Mouse (Mus musculus) kidney, embryonic 15.5 days (tissue): Measurements from ENCODE around the gene Ctrl. TPM values are rescaled to one million over a fixed set of nuclear protein-coding genes. Genes with fewer than 3 reads are reported as not detected.

Experiments
- ATAC-seq: fragments of 200-750 bp; cut with Nextera tagmentation; replicated peaks from 2 replicates; pipeline ENCODE4 v1.8.0; 2017; ENCODE audit warnings: moderate TSS enrichment; ENCODE audit not compliant: low FRiP score
- H3K27ac ChIP-seq: fragments of 300-500 bp; sonication (generic); 2 replicates; pipeline ENCODE4 v1.5.1; 2015; ENCODE audit warnings: mild to moderate bottlenecking, inconsistent platforms
- H3K27me3 ChIP-seq: fragments of 300-500 bp; sonication (generic); 2 replicates; pipeline ENCODE4 v1.6.1; 2015; ENCODE audit warnings: inconsistent platforms
- H3K36me3 ChIP-seq: fragments of 300-500 bp; sonication (generic); 2 replicates; pipeline ENCODE4 v1.6.1; 2015; ENCODE audit warnings: inconsistent platforms
- H3K4me1 ChIP-seq: fragments of 300-500 bp; sonication (generic); 2 replicates; pipeline ENCODE4 v1.6.1; 2015; ENCODE audit warnings: inconsistent platforms
- H3K4me2 ChIP-seq: fragments of 300-500 bp; sonication (generic); 2 replicates; pipeline ENCODE4 v1.6.1; 2015; ENCODE audit warnings: moderate library complexity, mild to moderate bottlenecking, inconsistent platforms
- H3K4me3 ChIP-seq: fragments of 300-500 bp; sonication (generic); replicated peaks from 2 replicates; pipeline ENCODE4 v1.5.1; 2015; ENCODE audit warnings: mild to moderate bottlenecking, inconsistent platforms
- H3K9ac ChIP-seq: fragments of 300-500 bp; sonication (generic); 2 replicates; pipeline ENCODE4 v1.6.1; 2015; ENCODE audit warnings: mild to moderate bottlenecking, inconsistent platforms
- H3K9me3 ChIP-seq: fragments of 300-500 bp; sonication (generic); replicated peaks from 2 replicates; pipeline ENCODE4 v1.6.1; 2016; ENCODE audit warnings: inconsistent platforms
- WGBS: fragments of 180-500 bp; shearing (Covaris S2); methylation state at CpG from one replicate; pipeline ENCODE4 v1.1.7; 2015; ENCODE audit warnings: mixed read lengths; 5-methylcytosine and 5-hydroxymethylcytosine counted together
- polyA plus RNA-seq: library from polyadenylated mRNA; unstranded; fragments of >200 nt; fragmentation: Nextera tagmentation; extraction: Ambion mirVana; gene quantifications from 2 replicates; pipeline ENCODE4 v1.2.1, GENCODE M21; 2015

The Ctrl gene
- polyA plus RNA-seq, 1 experiment from 2014 or later, result 1.7 TPM

GRCm38 (mm10) chr8:105961536-105961935 lies 27.9 kb upstream of the Ctrl start:
- 90% methylated on average over 10 of the region's 10 CpGs for WGBS
- Histone ChIP-seq H3K4me3 (no peak overlapping the region), H3K9me3 (no peaks in the 10 kb centered on the region), H3K36me3 (peaks cover 26% of the 10 kb centered on the region), H3K9ac (no peak overlapping the region), H3K27me3 (no peaks in the 10 kb centered on the region), H3K4me1 (peaks cover 26% of the 10 kb centered on the region), H3K27ac (no peak overlapping the region), H3K4me2 (no peak overlapping the region)
- no peak for ATAC-seq

- H3K27me3 ChIP-seq, result no peaks in the 10 kb centered on the region
- H3K9ac ChIP-seq, result no peak overlapping the region
- WGBS, result 79% methylated on average over 14 of the region's 14 CpGs
- no peak overlapping the region for H3K4me3 ChIP-seq
- no peaks in the 10 kb centered on the region for H3K9me3 ChIP-seq
- no peak overlapping the region for H3K4me2 ChIP-seq
- ATAC-seq, result no peak
- H3K4me1 ChIP-seq, result peaks cover 22% of the 10 kb centered on the region
- H3K27ac ChIP-seq, result no peak overlapping the region
- H3K36me3 ChIP-seq, result peaks cover 30% of the 10 kb centered on the region
Measured at GRCm38 (mm10) chr8:105961101-105961500, 27.4 kb upstream of the Ctrl start.

- WGBS, result 83% methylated on average over 7 of the region's 7 CpGs
- H3K9me3 ChIP-seq, result no peaks in the 10 kb centered on the region
- peaks cover 46% of the 10 kb centered on the region for H3K36me3 ChIP-seq
- H3K27me3 ChIP-seq, result no peaks in the 10 kb centered on the region
- H3K4me3 ChIP-seq, result no peak overlapping the region
- no peak overlapping the region for H3K4me2 ChIP-seq
- H3K9ac ChIP-seq, result no peak overlapping the region
- no peak for ATAC-seq
- H3K4me1 ChIP-seq, result peaks cover 9% of the 10 kb centered on the region
- no peak overlapping the region for H3K27ac ChIP-seq
Measured at GRCm38 (mm10) chr8:105959350-105959749, 25.7 kb upstream of the Ctrl start.

- no peak overlapping the region for H3K4me2 ChIP-seq
- no peaks in the 10 kb centered on the region for H3K9me3 ChIP-seq
- H3K4me3 ChIP-seq, result no peak overlapping the region
- no peak for ATAC-seq
- no peak overlapping the region for H3K9ac ChIP-seq
- WGBS, result 56% methylated on average over 3 of the region's 4 CpGs
- 0 out of 2 replicates have a peak, but pooled peaks cover 4% of the 10 kb centered on the region for H3K4me1 ChIP-seq
- H3K27ac ChIP-seq, result no peak overlapping the region
- H3K36me3 ChIP-seq, result peaks cover 61% of the 10 kb centered on the region
- H3K27me3 ChIP-seq, result no peaks in the 10 kb centered on the region
Measured at GRCm38 (mm10) chr8:105957813-105958212, 24.2 kb upstream of the Ctrl start.

GRCm38 (mm10) chr8:105956556-105956955 lies 22.9 kb upstream of the Ctrl start:
- no peaks in the 10 kb centered on the region for H3K9me3 ChIP-seq
- peaks cover 4% of the 10 kb centered on the region for H3K4me1 ChIP-seq
- no peak overlapping the region for H3K27ac ChIP-seq
- H3K4me2 ChIP-seq, result no peak overlapping the region
- peaks cover 72% of the 10 kb centered on the region for H3K36me3 ChIP-seq
- H3K9ac ChIP-seq, result no peak overlapping the region
- ATAC-seq, result no peak
- H3K4me3 ChIP-seq, result no peak overlapping the region
- H3K27me3 ChIP-seq, result no peaks in the 10 kb centered on the region
- 86% methylated on average over 4 of the region's 4 CpGs for WGBS

GRCm38 (mm10) chr8:105951057-105951659 lies 17.5 kb upstream of the Ctrl start:
- no peak overlapping the region for H3K9ac ChIP-seq
- no peaks in the 10 kb centered on the region for H3K27me3 ChIP-seq
- no peaks in the 10 kb centered on the region for H3K9me3 ChIP-seq
- no peak overlapping the region for H3K4me2 ChIP-seq
- peaks cover 90% of the 10 kb centered on the region for H3K36me3 ChIP-seq
- 44% methylated on average over 7 of the region's 7 CpGs for WGBS
- no peak overlapping the region for H3K4me3 ChIP-seq
- H3K27ac ChIP-seq, result peak overlapping the region; percentile 61
- H3K4me1 ChIP-seq, result peaks cover 25% of the 10 kb centered on the region
- ATAC-seq, result peak; percentile 79

GRCm38 (mm10) chr8:105949350-105949749 lies 15.7 kb upstream of the Ctrl start:
- H3K27ac ChIP-seq, result no peak overlapping the region
- H3K27me3 ChIP-seq, result no peaks in the 10 kb centered on the region
- no peak overlapping the region for H3K4me2 ChIP-seq
- 72% methylated on average over 10 of the region's 10 CpGs for WGBS
- H3K9me3 ChIP-seq, result no peaks in the 10 kb centered on the region
- peaks cover 25% of the 10 kb centered on the region for H3K4me1 ChIP-seq
- ATAC-seq, result no peak
- peaks cover 91% of the 10 kb centered on the region for H3K36me3 ChIP-seq
- H3K4me3 ChIP-seq, result no peak overlapping the region
- no peak overlapping the region for H3K9ac ChIP-seq

- no peak within 1 kb of the TSS for H3K4me3 ChIP-seq
- H3K36me3 ChIP-seq, result peaks cover 64% of the 10 kb centered on the region
- no peaks in the 10 kb centered on the region for H3K27me3 ChIP-seq
- H3K9ac ChIP-seq, result no peak within 1 kb of the TSS
- H3K4me2 ChIP-seq, result no peak within 1 kb of the TSS
- no peaks in the 10 kb centered on the region for H3K9me3 ChIP-seq
- H3K4me1 ChIP-seq, result peaks cover 4% of the 10 kb centered on the region
- WGBS, result 88% methylated on average over 8 of the region's 8 CpGs
- 0 out of 2 replicates have a peak, but pooled peaks have one; percentile 20 for ATAC-seq
- no peak within 1 kb of the TSS for H3K27ac ChIP-seq
Measured at GRCm38 (mm10) chr8:105943321-105943739, 9.7 kb upstream of the Ctrl start, which contains the start of gene Lcat. TSS of gene Lcat (minus strand) at chr8:105943382.

- WGBS, result 89% methylated on average over 5 of the region's 5 CpGs
- no peak for ATAC-seq
- Histone ChIP-seq H3K4me3 (no peak overlapping the region), H3K36me3 (peaks cover 56% of the 10 kb centered on the region), H3K9ac (no peak overlapping the region), H3K27ac (no peak overlapping the region), H3K9me3 (no peaks in the 10 kb centered on the region), H3K4me2 (no peak overlapping the region), H3K4me1 (peaks cover 10% of the 10 kb centered on the region), H3K27me3 (no peaks in the 10 kb centered on the region)
Measured at GRCm38 (mm10) chr8:105942542-105942941, 8.9 kb upstream of the Ctrl start.

- peaks cover 10% of the 10 kb centered on the region for H3K4me1 ChIP-seq
- H3K36me3 ChIP-seq, result peaks cover 51% of the 10 kb centered on the region
- no peak overlapping the region for H3K4me2 ChIP-seq
- H3K4me3 ChIP-seq, result no peak overlapping the region
- no peak overlapping the region for H3K27ac ChIP-seq
- no peak for ATAC-seq
- no peaks in the 10 kb centered on the region for H3K27me3 ChIP-seq
- H3K9me3 ChIP-seq, result no peaks in the 10 kb centered on the region
- WGBS, result 95% methylated on average over 11 of the region's 11 CpGs
- H3K9ac ChIP-seq, result no peak overlapping the region
Measured at GRCm38 (mm10) chr8:105942026-105942425, 8.4 kb upstream of the Ctrl start.

GRCm38 (mm10) chr8:105938306-105938669 lies 4.6 kb upstream of the Ctrl start, which contains the start of gene Psmb10:
TSS of gene Psmb10 (minus strand) at chr8:105938444.
- peak within 1 kb of the TSS; percentile 68 for H3K9ac ChIP-seq
- H3K36me3 ChIP-seq, result peaks cover 15% of the 10 kb centered on the region
- peaks cover 22% of the 10 kb centered on the region for H3K4me1 ChIP-seq
- H3K27me3 ChIP-seq, result no peaks in the 10 kb centered on the region
- peak within 1 kb of the TSS; percentile 92 for H3K4me3 ChIP-seq
- H3K4me2 ChIP-seq, result peak within 1 kb of the TSS; percentile 97
- no peak for ATAC-seq
- 14% methylated on average over 4 of the region's 4 CpGs for WGBS
- no peaks in the 10 kb centered on the region for H3K9me3 ChIP-seq
- H3K27ac ChIP-seq, result peak within 1 kb of the TSS; percentile 91

- Histone ChIP-seq H3K36me3 (peaks cover 17% of the 10 kb centered on the region), H3K4me3 (peak overlapping the region; percentile 92), H3K4me2 (peak overlapping the region; percentile 97), H3K9ac (peak overlapping the region; percentile 68), H3K4me1 (peaks cover 22% of the 10 kb centered on the region), H3K9me3 (no peaks in the 10 kb centered on the region), H3K27me3 (no peaks in the 10 kb centered on the region), H3K27ac (peak overlapping the region; percentile 91)
- no peak; the same call in none of the 2 replicates for ATAC-seq
- WGBS, result under 1% methylated on average over 33 of the region's 33 CpGs
Measured at GRCm38 (mm10) chr8:105937496-105938305, 4.0 kb upstream of the Ctrl start.
